Mouse (Mus musculus): Measurements from ENCODE around the gene Prrc2a.
"Not testable (repeated sequence)": the region's sequence is repeated elsewhere in the genome, so short reads cannot be mapped to it uniquely, and the experiment has no call there.

DNA sequence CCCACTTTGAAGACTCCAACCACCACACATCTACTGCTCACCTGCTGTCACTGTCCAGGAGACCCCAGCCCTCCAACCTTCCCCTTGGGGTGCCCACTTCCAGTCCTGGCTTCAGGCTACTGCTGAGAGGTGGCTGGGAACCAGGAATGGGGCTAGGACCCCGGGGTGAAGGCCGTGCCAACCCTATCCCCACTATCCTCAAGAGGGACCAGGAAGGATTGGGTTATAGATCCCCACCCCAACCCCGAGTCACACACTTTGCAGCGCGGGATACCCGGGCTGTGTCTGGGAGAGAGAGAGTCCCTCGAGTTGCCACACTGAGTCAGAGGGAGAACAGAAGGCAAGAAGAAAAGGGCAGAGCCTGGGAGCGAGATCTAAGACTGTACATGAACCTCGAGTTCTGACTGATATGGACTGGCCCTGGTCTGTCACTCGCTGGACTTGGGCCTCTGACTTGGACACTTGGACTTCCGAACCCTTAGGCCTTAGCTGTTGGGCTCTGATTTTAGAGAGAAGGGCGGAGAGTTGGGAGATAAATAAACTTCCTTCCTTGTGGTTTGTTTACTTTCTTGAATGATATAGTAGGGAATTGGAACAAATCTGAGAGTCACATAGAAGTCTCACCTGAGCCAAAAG lies 40.3 kb downstream of the Prrc2a start:
- TF ChIP-seq CTCF (IDR thresholded peaks at IDR 0.05; ENCODE audit: extremely low read depth, insufficient read length, insufficient replicate concordance, low read depth, low read length); POLR2A (IDR thresholded peaks at IDR 0.05; ENCODE audit: low read depth, low read length): not testable (repeated sequence)
